Mouse (Mus musculus) left cerebral cortex, postnatal 14 days (tissue): Measurements from ENCODE around the gene Sfrp4. TPM values are rescaled to one million over a fixed set of nuclear protein-coding genes. Genes with fewer than 3 reads are reported as not detected.
"Not testable (repeated sequence)": the region's sequence is repeated elsewhere in the genome, so short reads cannot be mapped to it uniquely, and the experiment has no call there.

Experiments used
- DNase-seq, 2 experiments: peaks; one replicate each; pipeline ENCODE4 v3.0.0; 2021 to 2022; ENCODE audit warnings: low spot score in 2 of 2, mixed read lengths in 1 of 2
- intact Hi-C: fragments of 180-260 bp; cut with DNase I; formaldehyde crosslinking; loops from one replicate; pipeline ENCODE4 v1.15.1; 2025
- long read RNA-seq, 2 experiments: library from polyadenylated mRNA; stranded (forward); transcript quantifications; one replicate each; pipeline ENCODE4 v2.0.0; 2021
- total RNA-seq, 2 experiments: library from RNA; stranded (reverse); gene quantifications; 2 replicates each; pipeline ENCODE4 v1.2.3; 2021

Sfrp4 gene
- 1 to 10 TPM; 1.3 to 1.5 TPM for total RNA-seq
- long read RNA-seq, experiment 1, partial matches to known transcripts: 0 of 2 reads
- long read RNA-seq, experiment 1, other reads (novel, unspliced or antisense): 0 of 2 reads
- long read RNA-seq, experiment 2, full-length matches to known transcripts: 3 of 3 reads
- long read RNA-seq, experiment 2, partial matches to known transcripts: 0 of 3 reads
- long read RNA-seq, experiment 2, other reads (novel, unspliced or antisense): 0 of 3 reads

GRCm38 (mm10) chr13:19622573-19623227 is at the start of gene Sfrp4:
Gene Sfrp4, plus strand, starts transcription at chr13:19623104.
- intact Hi-C loops: no loop called here
- DNase-seq: peak; percentile 25 to 44

- DNase-seq, intact Hi-C loops: not testable (repeated sequence)
Measured at GRCm38 (mm10) chr13:19574723-19575122, 48.2 kb upstream of the Sfrp4 start.

- intact Hi-C loops: no loop called here
- DNase-seq: no peak
Measured at GRCm38 (mm10) chr13:19575947-19576346, 47.0 kb upstream of the Sfrp4 start.

DNA sequence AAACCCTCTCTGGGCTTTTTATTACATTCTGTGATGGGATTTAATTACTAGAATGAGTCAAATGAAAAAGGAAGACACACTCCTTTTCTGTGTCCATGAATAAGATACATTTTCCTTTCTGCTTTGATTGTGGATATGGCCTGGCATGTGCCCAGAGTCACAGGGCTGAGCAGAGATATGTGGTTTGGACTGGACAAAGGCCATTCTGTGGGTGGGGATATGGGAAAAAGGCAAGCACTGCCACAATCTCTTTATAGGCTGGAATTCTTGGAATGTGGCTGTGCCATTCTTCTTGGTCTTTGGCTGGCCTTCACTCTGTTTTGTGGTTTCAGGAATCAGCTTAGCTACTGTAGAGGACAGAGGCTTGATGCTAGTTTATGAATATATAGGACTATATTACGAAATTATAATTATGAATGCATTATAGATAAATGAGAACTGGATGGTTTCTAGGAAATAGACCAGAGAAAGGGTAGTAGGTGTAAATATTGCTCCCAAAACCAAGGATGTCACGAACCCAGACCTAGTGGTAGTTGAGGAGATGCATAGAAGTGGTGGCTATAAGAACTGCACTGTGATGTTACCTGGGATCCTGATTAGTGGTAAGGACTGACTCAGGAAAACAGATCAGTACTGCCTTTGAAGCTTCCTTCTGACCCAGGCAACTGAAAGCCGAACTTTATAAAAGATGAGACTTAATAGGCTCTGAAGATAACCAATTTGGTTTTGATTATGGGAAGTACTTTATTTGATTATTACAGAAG is 31.7 kb upstream of the Sfrp4 start:
- intact Hi-C loops: no loop called here
- DNase-seq: no peak

DNA sequence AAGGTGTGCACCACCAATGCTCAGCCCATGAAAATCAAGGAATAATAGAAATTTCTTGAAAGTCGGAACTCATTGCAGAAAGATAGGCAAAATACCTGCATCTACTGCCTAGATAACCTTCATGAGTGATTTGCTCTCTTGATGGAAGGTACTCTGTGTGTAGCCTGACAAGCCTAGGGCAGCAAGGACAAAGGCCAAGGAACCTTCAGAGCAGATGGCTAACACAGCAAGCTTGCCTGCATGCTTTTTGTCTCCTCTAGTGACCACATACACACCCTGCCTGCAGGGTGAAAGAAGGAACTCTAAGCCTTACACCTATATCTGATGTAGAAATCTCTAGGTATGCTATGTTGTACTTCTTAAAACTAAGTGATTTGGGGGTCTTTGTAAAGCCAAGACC is 27.8 kb upstream of the Sfrp4 start:
- intact Hi-C loops: no loop called here
- DNase-seq: no peak

DNA sequence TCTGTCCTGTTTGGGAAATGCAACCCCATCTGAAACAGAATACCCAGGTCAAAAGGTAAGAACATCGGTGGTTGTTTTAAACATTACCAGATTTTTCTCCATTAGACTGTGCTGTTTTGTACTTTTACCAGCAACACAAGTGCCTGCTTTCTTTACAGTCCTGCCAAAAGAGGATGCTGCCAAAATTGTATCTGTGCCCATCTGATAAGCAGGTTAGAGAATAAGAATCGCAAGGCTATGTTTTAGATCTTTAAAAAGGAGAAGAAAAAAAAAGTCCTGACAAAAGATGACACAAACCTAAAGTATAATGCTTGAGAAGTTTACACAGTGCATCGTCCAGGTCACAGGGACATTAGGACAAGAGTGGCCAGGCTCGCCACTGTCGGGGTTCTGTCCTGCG is 23.7 kb upstream of the Sfrp4 start:
- DNase-seq: no peak
- intact Hi-C loops: no loop called here

DNA sequence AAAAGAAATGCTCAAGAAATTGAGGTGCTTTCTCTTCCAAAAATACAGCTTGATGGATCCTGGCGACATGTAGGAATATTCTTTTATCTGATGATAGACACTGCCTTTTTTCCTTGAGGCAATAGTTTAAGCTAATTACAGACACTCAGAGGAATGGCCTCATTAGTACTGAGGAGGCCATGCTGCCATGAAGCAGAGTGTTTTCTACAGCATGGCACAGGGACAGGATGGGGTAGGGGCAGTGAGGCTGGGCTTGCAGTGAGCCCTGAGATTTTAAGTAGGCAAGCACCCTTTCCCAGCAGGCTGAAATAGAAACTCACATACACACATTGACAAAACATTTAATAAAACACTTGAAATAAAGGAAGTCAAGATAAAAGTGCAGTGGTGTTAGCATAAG is 20.4 kb upstream of the Sfrp4 start:
- no peak for DNase-seq
- intact Hi-C loops: no loop called here

DNA sequence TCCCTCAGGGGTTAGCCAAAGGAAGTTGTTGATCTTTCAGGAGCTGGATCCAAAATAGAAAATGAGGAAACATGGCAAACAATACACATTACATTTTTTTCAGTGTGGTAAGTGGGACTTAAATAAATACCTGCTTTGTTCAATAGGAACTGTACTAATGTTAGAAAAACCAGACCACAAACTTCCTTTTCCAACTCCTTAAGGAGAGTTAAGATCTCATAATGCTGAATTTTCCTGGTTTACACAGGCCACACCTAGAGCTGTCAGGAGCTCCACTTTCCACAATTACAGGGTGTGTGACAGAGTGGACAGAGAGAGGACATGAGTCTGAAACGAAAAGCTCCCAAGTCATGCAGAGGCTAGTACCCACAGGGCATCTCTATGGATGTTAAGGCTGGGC is 19.2 kb upstream of the Sfrp4 start:
- DNase-seq: no peak
- intact Hi-C loops: no loop called here

- no peak for DNase-seq
- intact Hi-C loops: no loop called here
Measured at GRCm38 (mm10) chr13:19604916-19605315, 18.0 kb upstream of the Sfrp4 start.

GRCm38 (mm10) chr13:19608120-19608519 is 14.8 kb upstream of the Sfrp4 start:
- no peak for DNase-seq
- intact Hi-C loops: no loop called here

GRCm38 (mm10) chr13:19612348-19612747 is 10.6 kb upstream of the Sfrp4 start:
- intact Hi-C loops: no loop called here
- peak in 1 of 2 experiments; percentile 47 for DNase-seq

DNA sequence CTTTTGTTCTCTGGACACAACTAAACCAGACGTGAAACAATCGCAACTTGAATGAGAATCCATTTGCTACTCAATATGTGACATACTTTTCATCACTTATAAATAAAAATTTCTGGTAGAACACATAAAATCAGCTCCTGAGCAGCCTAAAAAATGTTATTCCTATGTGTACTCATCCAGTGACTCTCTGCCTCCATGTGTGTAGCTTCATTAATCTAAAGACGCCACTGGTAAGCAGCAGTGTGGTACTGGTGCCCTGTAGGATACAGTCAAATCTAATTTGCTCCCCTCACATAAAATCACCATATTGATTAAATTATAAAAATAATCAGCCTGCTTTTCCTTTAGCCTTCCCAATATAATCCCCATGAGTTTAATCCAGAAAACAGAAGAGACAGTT is 9.9 kb upstream of the Sfrp4 start:
- DNase-seq: no peak
- intact Hi-C loops: no loop called here

GRCm38 (mm10) chr13:19613426-19613825 is 9.5 kb upstream of the Sfrp4 start:
- DNase-seq: no peak
- intact Hi-C loops: no loop called here

- no peak for DNase-seq
- intact Hi-C loops: no loop called here
Measured at GRCm38 (mm10) chr13:19614311-19614710, 8.6 kb upstream of the Sfrp4 start.

DNA sequence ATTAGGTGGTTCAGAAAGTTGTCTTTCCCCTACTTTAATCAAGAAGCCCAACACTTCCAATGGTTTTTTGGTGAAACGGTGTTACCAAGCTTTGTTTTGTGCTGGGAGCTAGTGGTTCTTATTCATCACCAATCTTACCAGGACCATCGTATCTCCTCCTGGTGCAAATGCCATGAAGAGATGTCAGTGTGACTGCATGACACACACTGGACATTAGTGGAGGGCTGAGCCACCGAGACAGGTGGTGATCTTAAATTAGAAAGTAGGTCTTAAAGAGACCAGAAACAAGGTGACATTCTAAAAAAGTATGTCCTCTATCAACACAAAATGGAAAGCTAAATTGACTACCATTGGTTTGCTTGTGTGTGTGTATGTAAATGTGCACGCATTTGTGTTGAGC is 4.8 kb upstream of the Sfrp4 start:
- DNase-seq: no peak
- intact Hi-C loops: no loop called here

- peak; percentile 6 to 15 for DNase-seq
- intact Hi-C loops: no loop called here
Measured at GRCm38 (mm10) chr13:19618841-19619215, 4.1 kb upstream of the Sfrp4 start.

- intact Hi-C loops: no loop called here
- DNase-seq: peak; percentile 75 to 77
Measured at GRCm38 (mm10) chr13:19619216-19619927, 3.5 kb upstream of the Sfrp4 start, which contains the start of gene Epdr1. Gene Epdr1, minus strand, starts transcription at chr13:19619927.

DNA sequence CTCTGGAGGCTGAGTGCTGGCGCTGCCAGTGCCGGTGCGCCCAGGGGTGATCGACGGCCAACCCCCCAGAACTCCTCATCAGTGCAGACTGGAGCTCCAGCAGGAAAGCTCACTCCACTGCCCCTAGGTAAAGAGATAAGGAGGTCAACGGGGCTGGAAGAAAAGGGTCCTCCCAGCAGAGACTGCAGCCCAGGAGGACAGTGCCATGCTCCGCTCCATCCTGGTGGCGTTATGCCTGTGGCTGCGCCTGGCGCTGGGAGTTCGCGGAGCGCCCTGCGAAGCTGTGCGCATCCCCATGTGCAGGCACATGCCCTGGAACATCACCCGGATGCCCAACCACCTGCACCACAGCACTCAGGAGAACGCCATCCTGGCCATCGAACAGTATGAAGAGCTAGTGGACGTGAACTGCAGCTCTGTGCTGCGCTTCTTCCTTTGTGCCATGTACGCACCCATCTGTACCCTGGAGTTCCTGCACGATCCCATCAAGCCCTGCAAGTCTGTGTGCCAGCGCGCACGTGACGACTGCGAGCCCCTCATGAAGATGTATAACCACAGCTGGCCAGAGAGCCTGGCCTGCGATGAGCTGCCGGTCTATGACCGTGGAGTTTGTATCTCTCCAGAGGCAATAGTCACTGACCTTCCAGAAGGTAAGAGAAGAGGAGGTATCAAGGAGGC is 463 bp downstream of the Sfrp4 start:
- DNase-seq: peak in 1 of 2 experiments; percentile 5
- intact Hi-C loops: no loop called here

DNA sequence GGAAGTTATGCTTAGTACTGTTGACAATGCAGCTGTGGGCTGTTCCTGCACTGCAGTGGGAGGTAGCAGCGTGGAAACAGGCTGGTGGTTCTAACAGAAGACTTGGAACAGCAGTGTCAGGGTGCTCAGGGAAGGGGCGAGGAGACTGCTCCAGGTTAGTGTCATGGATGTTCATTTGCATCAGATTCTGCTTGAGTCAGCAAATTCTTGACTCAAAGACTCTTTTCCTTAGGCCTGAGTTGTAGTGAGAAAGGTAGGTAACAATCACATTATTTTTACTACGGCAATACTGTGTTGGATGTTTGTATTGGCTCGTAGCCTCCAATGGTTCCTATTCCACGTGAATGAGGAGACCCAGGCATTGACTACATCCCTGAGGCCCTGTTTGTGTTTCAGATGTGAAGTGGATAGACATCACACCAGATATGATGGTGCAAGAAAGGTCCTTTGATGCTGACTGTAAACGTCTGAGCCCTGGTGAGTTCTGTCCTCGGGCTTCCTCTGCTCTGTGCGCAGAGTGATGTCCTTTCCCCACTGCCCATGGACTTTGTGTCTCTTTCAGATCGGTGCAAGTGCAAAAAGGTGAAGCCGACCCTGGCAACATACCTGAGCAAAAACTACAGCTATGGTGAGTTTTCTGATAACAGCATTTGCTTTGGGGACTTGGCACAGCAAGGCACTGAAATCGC is 1.9 kb downstream of the Sfrp4 start:
- no peak for DNase-seq
- intact Hi-C loops: no loop called here
